Mouse (Mus musculus) hindbrain, embryonic 13.5 days (tissue): ENCODE data around the gene F9. TPM values are rescaled to one million over a fixed set of nuclear protein-coding genes. Genes with fewer than 3 reads are reported as not detected.

Source experiments
- polyA plus RNA-seq: library from polyadenylated mRNA; unstranded; fragments of >200 nt; fragmentation: Nextera tagmentation; extraction: Ambion mirVana; gene quantifications from 2 replicates; pipeline ENCODE4 v1.2.1, GENCODE M21; 2015

Gene F9
- polyA plus RNA-seq, 1 experiment from 2014 or later = not detected

Other genes starting within 250 kb of the F9 start
- gene Mcf2, start 179.6 kb downstream of the F9 start, polyA plus RNA-seq = 0.84 and 1.1 TPM in 2 replicates